Mouse (Mus musculus): ENCODE data around the gene Mrps7. TPM values are rescaled to one million over a fixed set of nuclear protein-coding genes. Genes with fewer than 3 reads are reported as not detected.

Mrps7 gene
- polyA plus RNA-seq, 1 experiment from 2014 or later = 52.2 TPM

DNA sequence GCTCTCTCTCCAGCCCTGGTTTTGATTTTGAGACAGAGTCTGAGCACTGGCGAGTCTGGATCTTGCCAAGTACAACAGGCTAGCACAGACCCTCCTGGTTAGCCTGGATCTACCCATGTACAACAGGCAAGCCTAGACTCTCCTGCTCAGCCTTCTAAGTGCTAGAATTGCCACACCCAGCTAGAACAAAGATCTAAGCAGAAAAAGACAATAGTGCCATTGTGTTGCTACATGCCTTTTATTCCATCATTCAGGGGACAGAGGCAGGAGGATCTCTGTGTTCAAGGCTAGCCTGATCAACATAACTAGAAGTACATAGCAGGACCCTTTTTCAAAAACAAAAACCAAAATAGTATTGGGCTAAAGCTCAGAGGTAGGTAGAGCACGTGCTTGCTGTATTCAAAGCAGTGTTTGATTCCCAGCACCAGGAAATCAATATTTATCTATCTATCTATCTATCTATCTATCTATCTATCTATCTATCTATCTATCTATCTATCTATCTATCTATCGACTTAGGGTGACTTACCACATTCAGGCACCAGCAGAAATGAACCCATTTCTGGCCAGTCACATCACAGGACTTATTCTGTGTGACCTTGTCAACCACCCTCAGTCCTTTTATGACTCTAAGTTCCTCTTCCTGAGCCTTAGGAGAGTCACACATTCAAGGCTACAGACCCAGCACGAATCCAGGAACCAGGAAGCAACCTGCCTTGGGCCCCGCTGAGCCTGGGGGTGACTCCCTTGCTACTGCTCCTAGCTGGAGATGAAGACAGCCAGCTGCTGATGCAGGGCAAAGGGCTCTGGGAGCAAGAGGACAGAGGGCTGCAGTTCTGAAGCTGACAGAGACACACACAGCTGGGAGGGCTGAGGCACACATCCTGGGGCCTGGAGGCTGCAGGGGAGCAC is 35.0 kb downstream of the Mrps7 start:
- TF ChIP-seq CTCF (IDR thresholded peaks at IDR 0.05; ENCODE audit: low read depth) = no peak
- no peak overlapping the region for H3K27ac ChIP-seq (ENCODE audit: low read depth, low read length)

DNA sequence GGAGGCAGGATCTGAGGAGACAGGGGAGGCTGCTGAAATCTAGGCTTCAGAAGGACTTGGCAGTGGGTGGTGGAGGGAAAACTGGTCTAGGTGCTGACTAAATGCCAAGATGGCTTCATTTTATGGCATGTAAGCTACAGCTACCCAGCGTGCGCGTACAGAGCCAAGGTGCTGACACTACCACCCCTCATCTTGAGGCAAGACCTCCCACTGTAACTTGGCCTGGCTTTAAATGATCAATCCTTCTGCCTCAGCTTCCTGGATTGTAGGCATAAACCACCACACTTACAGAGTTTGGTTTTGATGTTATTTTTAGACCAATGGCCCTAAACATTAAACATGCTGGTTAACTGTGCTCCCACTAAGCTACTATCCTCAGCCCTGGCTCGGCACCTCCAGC is 35.8 kb downstream of the Mrps7 start:
- TF ChIP-seq CTCF (IDR thresholded peaks at IDR 0.05; ENCODE audit: low read depth) = no peak
- no peaks in the 10 kb centered on the region for H3K9me3 ChIP-seq (ENCODE audit: control insufficient read depth)
- ATAC-seq = no peak
- no peak overlapping the region for H3K9ac ChIP-seq (ENCODE audit: low read depth, low read length)
- no peak overlapping the region for H3K4me3 ChIP-seq (ENCODE audit: low read depth, low read length)
- peaks cover 12% of the 10 kb centered on the region; the same call in 1 of the 2 replicates for H3K36me3 ChIP-seq (ENCODE audit: control insufficient read depth, insufficient read depth)
- WGBS = 71% methylated on average over 4 of the region's 4 CpGs
- H3K4me2 ChIP-seq (replicated peaks; ENCODE audit: low read depth) = no peak overlapping the region
- H3K27me3 ChIP-seq (replicated peaks; ENCODE audit: control insufficient read depth, insufficient read depth, low read length) = no peaks in the 10 kb centered on the region
- H3K27ac ChIP-seq (ENCODE audit: low read depth, low read length) = no peak overlapping the region
- 0 out of 2 replicates have a peak, but pooled peaks cover 3% of the 10 kb centered on the region for H3K4me1 ChIP-seq (replicated peaks; ENCODE audit: control insufficient read depth, insufficient read depth, low read length)

More for the DNA sequence above, 35.0 kb downstream of the Mrps7 start:
- Histone ChIP-seq H3K27me3 (replicated peaks; ENCODE audit: control insufficient read depth, insufficient read depth, low read length) (no peaks in the 10 kb centered on the region), H3K4me2 (replicated peaks; ENCODE audit: low read depth) (no peak overlapping the region), H3K9ac (ENCODE audit: low read depth, low read length) (no peak overlapping the region), H3K4me3 (ENCODE audit: low read depth, low read length) (no peak overlapping the region), H3K4me1 (replicated peaks; ENCODE audit: control insufficient read depth, insufficient read depth, low read length) (0 out of 2 replicates have a peak, but pooled peaks cover 3% of the 10 kb centered on the region), H3K36me3 (ENCODE audit: control insufficient read depth, insufficient read depth) (peaks cover 7% of the 10 kb centered on the region; the same call in 1 of the 2 replicates), H3K9me3 (ENCODE audit: control insufficient read depth) (no peaks in the 10 kb centered on the region)
- WGBS = 60% methylated on average over 5 of the region's 5 CpGs
- ATAC-seq = peak; percentile 88

DNA sequence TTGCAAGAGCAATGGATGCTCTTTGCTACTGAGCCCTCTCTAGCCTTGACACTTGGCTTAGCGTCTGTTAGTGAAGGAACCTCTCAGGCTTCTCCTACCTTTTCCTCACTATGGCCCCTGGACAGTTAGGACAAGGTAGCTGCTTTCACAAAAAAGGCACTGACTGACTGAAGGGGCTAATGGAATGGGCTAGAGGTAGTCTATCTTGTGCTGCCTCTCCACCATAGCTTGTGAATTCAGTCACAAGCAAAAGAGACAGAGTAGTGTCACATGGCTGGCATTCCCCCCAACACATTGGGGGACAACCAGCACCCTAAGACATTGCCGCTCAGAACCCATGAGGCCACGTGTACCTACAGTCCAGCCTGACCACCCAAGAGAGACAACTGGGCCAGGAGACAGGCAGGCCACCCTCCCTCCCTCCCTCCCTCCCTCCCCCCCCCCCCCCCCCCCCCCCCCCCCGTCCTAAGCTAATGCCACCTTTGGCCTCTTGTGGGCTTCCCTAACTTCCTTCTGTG is 36.6 kb downstream of the Mrps7 start:
- no peak overlapping the region for H3K4me2 ChIP-seq (replicated peaks; ENCODE audit: low read depth)
- no peak for ATAC-seq
- H3K27ac ChIP-seq (ENCODE audit: low read depth, low read length) = no peak overlapping the region
- no peak overlapping the region for H3K4me3 ChIP-seq (ENCODE audit: low read depth, low read length)
- H3K27me3 ChIP-seq (replicated peaks; ENCODE audit: control insufficient read depth, insufficient read depth, low read length) = no peaks in the 10 kb centered on the region
- peaks cover 15% of the 10 kb centered on the region; the same call in 1 of the 2 replicates for H3K36me3 ChIP-seq (ENCODE audit: control insufficient read depth, insufficient read depth)
- TF ChIP-seq CTCF (IDR thresholded peaks at IDR 0.05; ENCODE audit: low read depth) = no peak
- H3K4me1 ChIP-seq (replicated peaks; ENCODE audit: control insufficient read depth, insufficient read depth, low read length) = 0 out of 2 replicates have a peak, but pooled peaks cover 3% of the 10 kb centered on the region
- H3K9me3 ChIP-seq (ENCODE audit: control insufficient read depth) = no peaks in the 10 kb centered on the region
- H3K9ac ChIP-seq (ENCODE audit: low read depth, low read length) = no peak overlapping the region
- WGBS = 90% methylated on average over 3 of the region's 4 CpGs

DNA sequence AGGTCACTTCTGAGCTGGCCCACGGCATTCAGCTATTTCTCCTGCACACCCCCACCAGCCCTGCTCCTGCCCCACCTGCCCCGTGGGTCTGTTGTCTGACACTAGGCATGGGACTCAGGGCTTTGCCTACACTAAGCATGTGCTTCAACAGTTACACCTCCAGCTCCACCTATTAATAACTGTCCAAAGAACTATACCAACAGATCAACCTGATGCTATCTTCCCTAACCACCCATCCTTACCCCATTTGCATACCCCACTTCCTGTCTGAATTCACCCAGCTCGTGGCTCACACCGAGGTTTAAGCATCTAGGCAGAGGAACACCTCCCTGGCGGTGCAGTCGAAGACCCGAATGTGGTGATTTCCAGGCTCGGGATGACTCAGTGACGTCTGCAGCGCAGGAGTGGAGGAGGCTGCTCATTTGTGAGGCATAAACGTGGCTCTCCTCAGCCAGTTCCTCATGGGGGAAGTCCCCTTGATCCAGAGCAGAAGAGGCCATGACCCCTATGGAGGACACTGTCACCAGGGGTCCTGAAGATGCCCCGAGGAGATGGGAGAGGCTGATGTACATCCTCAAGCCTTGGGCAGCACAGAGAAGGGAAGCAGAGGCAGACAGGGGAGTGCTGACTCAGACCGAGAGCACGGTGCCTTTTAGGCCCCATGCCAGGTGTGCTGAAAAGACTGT is 37.4 kb downstream of the Mrps7 start:
- ATAC-seq = no peak
- H3K9me3 ChIP-seq (ENCODE audit: control insufficient read depth) = no peaks in the 10 kb centered on the region
- no peak overlapping the region for H3K9ac ChIP-seq (ENCODE audit: low read depth, low read length)
- 0 out of 2 replicates have a peak, but pooled peaks cover 3% of the 10 kb centered on the region for H3K4me1 ChIP-seq (replicated peaks; ENCODE audit: control insufficient read depth, insufficient read depth, low read length)
- TF ChIP-seq CTCF (IDR thresholded peaks at IDR 0.05; ENCODE audit: low read depth) = no peak
- H3K36me3 ChIP-seq (ENCODE audit: control insufficient read depth, insufficient read depth) = peaks cover 20% of the 10 kb centered on the region; the same call in 1 of the 2 replicates
- H3K27ac ChIP-seq (ENCODE audit: low read depth, low read length) = no peak overlapping the region
- 56% methylated on average over 14 of the region's 14 CpGs for WGBS
- H3K4me3 ChIP-seq (ENCODE audit: low read depth, low read length) = no peak overlapping the region
- no peak overlapping the region for H3K4me2 ChIP-seq (replicated peaks; ENCODE audit: low read depth)
- H3K27me3 ChIP-seq (replicated peaks; ENCODE audit: control insufficient read depth, insufficient read depth, low read length) = no peaks in the 10 kb centered on the region

DNA sequence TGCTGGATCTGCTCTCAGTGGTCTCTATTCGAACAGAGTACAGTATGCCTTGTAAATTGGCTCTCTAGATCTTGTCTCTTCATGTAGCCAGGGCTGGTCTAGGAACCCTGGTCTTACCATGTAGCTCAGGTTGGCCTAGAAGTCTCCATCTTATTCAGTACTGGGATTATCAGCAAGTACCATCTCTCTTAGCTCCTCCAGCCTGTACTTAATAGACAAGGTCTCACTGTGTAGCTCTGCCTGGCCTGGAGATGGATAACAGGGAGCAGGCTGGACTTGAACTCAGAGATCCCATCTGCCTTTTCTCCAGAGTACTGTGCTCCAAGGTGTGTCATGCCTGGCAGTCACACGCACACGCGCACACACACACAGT is 37.9 kb downstream of the Mrps7 start:
- Histone ChIP-seq H3K9ac (ENCODE audit: low read depth, low read length) (no peak overlapping the region), H3K27ac (ENCODE audit: low read depth, low read length) (no peak overlapping the region), H3K9me3 (ENCODE audit: control insufficient read depth) (no peaks in the 10 kb centered on the region), H3K36me3 (ENCODE audit: control insufficient read depth, insufficient read depth) (peaks cover 25% of the 10 kb centered on the region), H3K4me3 (ENCODE audit: low read depth, low read length) (no peak overlapping the region), H3K27me3 (replicated peaks; ENCODE audit: control insufficient read depth, insufficient read depth, low read length) (no peaks in the 10 kb centered on the region), H3K4me1 (replicated peaks; ENCODE audit: control insufficient read depth, insufficient read depth, low read length) (0 out of 2 replicates have a peak, but pooled peaks cover 3% of the 10 kb centered on the region), H3K4me2 (replicated peaks; ENCODE audit: low read depth) (no peak overlapping the region)
- no peak for ATAC-seq
- 88% methylated on average over 4 of the region's 4 CpGs for WGBS
- TF ChIP-seq CTCF (IDR thresholded peaks at IDR 0.05; ENCODE audit: low read depth) = no peak

DNA sequence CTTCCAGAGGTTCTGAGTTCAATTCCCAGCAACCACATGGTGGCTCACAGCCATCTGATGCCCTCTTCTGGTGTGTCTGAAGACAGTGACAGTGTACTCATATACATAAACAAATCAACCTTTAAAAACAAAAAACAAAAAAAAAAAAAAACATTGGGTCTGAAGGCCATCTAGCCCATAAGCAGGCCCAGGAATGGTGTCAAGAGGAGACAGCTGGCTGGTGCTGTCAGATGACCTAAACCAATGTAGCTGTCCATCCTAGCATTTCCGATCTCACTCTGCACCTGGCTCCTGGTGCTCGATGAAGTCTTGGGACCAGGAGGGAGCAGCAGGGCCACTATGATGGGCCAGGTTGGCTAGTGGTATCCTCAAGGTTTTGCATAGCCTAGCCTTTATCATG is 39.0 kb downstream of the Mrps7 start:
- Histone ChIP-seq H3K4me3 (ENCODE audit: low read depth, low read length) (no peak overlapping the region), H3K4me2 (replicated peaks; ENCODE audit: low read depth) (no peak overlapping the region), H3K36me3 (ENCODE audit: control insufficient read depth, insufficient read depth) (peaks cover 29% of the 10 kb centered on the region), H3K9ac (ENCODE audit: low read depth, low read length) (no peak overlapping the region), H3K27ac (ENCODE audit: low read depth, low read length) (no peak overlapping the region), H3K27me3 (replicated peaks; ENCODE audit: control insufficient read depth, insufficient read depth, low read length) (no peaks in the 10 kb centered on the region), H3K9me3 (ENCODE audit: control insufficient read depth) (no peaks in the 10 kb centered on the region), H3K4me1 (replicated peaks; ENCODE audit: control insufficient read depth, insufficient read depth, low read length) (0 out of 2 replicates have a peak, but pooled peaks cover 3% of the 10 kb centered on the region)
- no peak for TF ChIP-seq CTCF (IDR thresholded peaks at IDR 0.05; ENCODE audit: low read depth)
- no peak for ATAC-seq
- WGBS = 91% methylated on average over 2 of the region's 2 CpGs
